Mouse (Mus musculus) heart, adult 2 months (tissue): ENCODE results near the gene Heatr1. TPM values are rescaled to one million over a fixed set of nuclear protein-coding genes. Genes with fewer than 3 reads are reported as not detected.

Experiments
- DNase-seq, 2 experiments: peaks; one replicate each; pipeline ENCODE4 v3.0.0; 2021
- H3K27ac ChIP-seq: fragments of 200-600 bp; 2 replicates; pipeline ENCODE4 v1.8.1; 2022
- H3K27me3 ChIP-seq: fragments of 200-500 bp; 2 replicates; pipeline ENCODE4 v1.6.1; 2012; ENCODE audit warnings: mild to moderate bottlenecking, low read length, inconsistent platforms, mixed read lengths; ENCODE audit not compliant: control insufficient read depth, insufficient read depth
- H3K36me3 ChIP-seq: fragments of 200-500 bp; 2 replicates; pipeline ENCODE4 v1.6.1; 2012; ENCODE audit warnings: low read length, inconsistent platforms; ENCODE audit not compliant: control insufficient read depth, insufficient read depth
- H3K4me1 ChIP-seq: fragments of 200-500 bp; 2 replicates; pipeline ENCODE4 v1.6.1; 2011; ENCODE audit warnings: low read length; ENCODE audit not compliant: control insufficient read depth, insufficient read depth
- H3K4me3 ChIP-seq: fragments of 200-600 bp; 2 replicates; pipeline ENCODE4 v1.8.1; 2022
- H3K79me2 ChIP-seq: fragments of 200-500 bp; replicated peaks from 2 replicates; pipeline ENCODE4 v1.6.1; 2012; ENCODE audit warnings: mild to moderate bottlenecking, inconsistent platforms, low read length, moderate library complexity, mixed read lengths; ENCODE audit not compliant: control insufficient read depth, insufficient read depth
- H3K9ac ChIP-seq: fragments of 200-500 bp; 2 replicates; pipeline ENCODE4 v1.6.1; 2012; ENCODE audit warnings: low read depth, mild to moderate bottlenecking, control low read depth, inconsistent platforms, low read length, mixed read lengths
- CTCF ChIP-seq: fragments of 200-600 bp; IDR thresholded peaks from 2 replicates; pipeline ENCODE4 v1.8.1; 2022; ENCODE audit warnings: antibody characterized with exemption, mild to moderate bottlenecking, moderate library complexity
- EP300 ChIP-seq: fragments of 200-500 bp; IDR thresholded peaks from 2 replicates; pipeline ENCODE4 v1.6.1; 2011; ENCODE audit warnings: low read depth, low read length, control low read depth; ENCODE audit not compliant: insufficient read depth
- POLR2A ChIP-seq: fragments of 200-500 bp; IDR thresholded peaks from 2 replicates; pipeline ENCODE4 v1.6.1; 2011; ENCODE audit warnings: mild to moderate bottlenecking, low read depth, low read length, control low read depth; ENCODE audit not compliant: insufficient read depth
- WGBS: fragments of 180-500 bp; shearing (Covaris S2); methylation state at CpG from one replicate; pipeline ENCODE4 v1.1.7; 2018; 5-methylcytosine and 5-hydroxymethylcytosine counted together
- intact Hi-C: fragments of 180-260 bp; cut with DNase I; formaldehyde crosslinking; loops from one replicate; pipeline ENCODE4 v1.15.1; 2025
- long read RNA-seq: library from polyadenylated mRNA; stranded (forward); transcript quantifications from one replicate; pipeline ENCODE4 v2.0.0, GENCODE M21; 2021
- polyA plus RNA-seq: library from polyadenylated mRNA; depleted of rRNA; stranded (reverse); fragments of >200 nt; gene quantifications from 2 replicates; pipeline ENCODE4 v1.2.3, GENCODE M21; 2012; rRNA removed
- total RNA-seq, 2 experiments: library from RNA; stranded (reverse); gene quantifications; 2 replicates each; pipeline ENCODE4 v1.2.3; 2021

The Heatr1 gene
- 10 to 100 TPM; 16.1 TPM for total RNA-seq
- 7.4 and 11.8 TPM in 2 replicates for polyA plus RNA-seq
- long read RNA-seq, full-length matches to known transcripts: 2 of 6 reads
- long read RNA-seq, partial matches to known transcripts: 3 of 6 reads
- long read RNA-seq, other reads (novel, unspliced or antisense): 1 of 6 reads

DNA sequence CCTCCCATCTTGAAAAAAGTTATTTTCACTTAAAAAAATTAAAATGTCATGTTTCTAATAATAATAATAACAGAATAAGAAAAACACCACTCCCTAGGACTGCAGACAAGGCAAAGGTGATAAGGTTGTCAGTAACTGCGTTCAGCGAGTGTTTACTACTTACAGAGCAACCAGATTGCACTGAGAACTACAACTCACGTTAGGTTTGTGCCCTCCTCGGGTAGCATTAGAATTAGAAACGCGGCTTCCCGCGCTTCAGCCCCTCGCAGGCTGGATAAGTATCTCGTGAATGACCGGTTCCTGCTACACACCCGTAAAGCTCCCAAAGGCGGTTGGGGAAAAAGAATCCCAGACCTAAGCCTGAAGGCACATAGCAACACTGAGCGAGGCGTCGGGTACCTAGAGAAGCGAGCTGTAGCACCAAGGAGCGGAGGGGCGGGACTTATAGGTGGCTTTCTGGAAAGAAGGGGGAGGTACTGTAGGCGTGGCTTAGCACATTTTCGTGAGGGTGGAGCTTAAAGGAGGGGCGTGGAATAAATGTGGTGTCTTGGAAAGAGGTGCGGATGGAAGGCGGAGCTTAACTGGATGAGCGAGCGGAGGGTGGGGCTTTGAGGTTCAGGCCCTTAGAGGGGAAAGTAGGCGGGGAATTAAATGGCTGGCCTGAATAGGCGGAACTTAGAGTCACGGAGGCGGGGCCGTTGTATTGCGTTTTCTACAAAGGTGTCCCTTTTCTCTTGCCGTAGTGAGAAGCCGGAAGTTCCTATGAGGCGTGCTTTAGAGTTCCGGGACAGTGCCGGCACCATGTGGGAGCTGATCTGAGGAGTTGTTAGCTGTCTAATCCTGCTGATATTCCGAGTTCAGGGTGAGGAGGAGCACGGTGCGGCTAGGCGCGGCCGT, at the start of gene Heatr1:
Gene Heatr1 (plus strand): TSS at position 419 of the 897 bp plus-strand sequence.
- Histone ChIP-seq H3K9ac (peak within 1 kb of the TSS; percentile 68), H3K4me3 (peak within 1 kb of the TSS; percentile 91), H3K27ac (peak within 1 kb of the TSS; percentile 64), H3K36me3 (no peaks in the 10 kb centered on the region; the same call in 1 of the 2 replicates), H3K79me2 (no peaks in the 10 kb centered on the region), H3K27me3 (no peaks in the 10 kb centered on the region), H3K4me1 (0 out of 2 replicates have a peak, but pooled peaks cover 1% of the 10 kb centered on the region)
- DNase-seq: peak; percentile 93 to 96
- under 1% methylated on average over 43 of the region's 43 CpGs for WGBS
- TF ChIP-seq EP300 (peak; percentile 70; the same call in 1 of the 2 replicates), POLR2A (peak; percentile 31; the same call in 1 of the 2 replicates), CTCF (no peak)
- intact Hi-C loops: loop anchor here (2.0 to 5.0 kb wide), 3 partner anchors 67 to 170 kb away; partner anchors contain the start of genes Ero1lb, Lgals8 and Mtr

DNA sequence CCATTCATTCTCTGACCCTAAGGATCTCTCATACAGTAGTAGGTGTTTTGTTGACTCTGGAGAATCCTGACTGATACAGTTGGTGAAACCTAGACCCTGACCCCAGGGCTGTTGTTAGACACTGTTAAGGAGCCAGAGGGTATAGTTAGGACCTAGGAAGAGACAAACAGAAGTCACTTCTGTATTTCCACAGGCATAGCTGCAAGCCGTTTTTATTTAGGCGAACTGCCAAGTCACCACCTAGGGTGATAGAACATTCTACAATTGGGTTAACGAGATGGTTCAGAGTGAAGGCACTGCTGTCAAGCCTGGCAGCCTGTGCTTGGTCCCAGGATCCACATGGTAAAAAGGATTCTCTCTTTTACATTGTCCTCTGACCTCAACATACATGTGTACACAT, 48.0 kb upstream of the Heatr1 start:
- no peaks in the 10 kb centered on the region for H3K79me2 ChIP-seq
- no peak for DNase-seq
- 44% methylated on average over 3 of the region's 3 CpGs for WGBS
- H3K36me3 ChIP-seq: no peaks in the 10 kb centered on the region
- no peak overlapping the region for H3K27ac ChIP-seq
- H3K4me3 ChIP-seq: no peak overlapping the region
- TF ChIP-seq POLR2A: no peak
- no peak for TF ChIP-seq EP300
- TF ChIP-seq CTCF: no peak
- H3K4me1 ChIP-seq: no peaks in the 10 kb centered on the region
- no peak overlapping the region for H3K9ac ChIP-seq
- intact Hi-C loops: no loop called here
- H3K27me3 ChIP-seq: no peaks in the 10 kb centered on the region

DNA sequence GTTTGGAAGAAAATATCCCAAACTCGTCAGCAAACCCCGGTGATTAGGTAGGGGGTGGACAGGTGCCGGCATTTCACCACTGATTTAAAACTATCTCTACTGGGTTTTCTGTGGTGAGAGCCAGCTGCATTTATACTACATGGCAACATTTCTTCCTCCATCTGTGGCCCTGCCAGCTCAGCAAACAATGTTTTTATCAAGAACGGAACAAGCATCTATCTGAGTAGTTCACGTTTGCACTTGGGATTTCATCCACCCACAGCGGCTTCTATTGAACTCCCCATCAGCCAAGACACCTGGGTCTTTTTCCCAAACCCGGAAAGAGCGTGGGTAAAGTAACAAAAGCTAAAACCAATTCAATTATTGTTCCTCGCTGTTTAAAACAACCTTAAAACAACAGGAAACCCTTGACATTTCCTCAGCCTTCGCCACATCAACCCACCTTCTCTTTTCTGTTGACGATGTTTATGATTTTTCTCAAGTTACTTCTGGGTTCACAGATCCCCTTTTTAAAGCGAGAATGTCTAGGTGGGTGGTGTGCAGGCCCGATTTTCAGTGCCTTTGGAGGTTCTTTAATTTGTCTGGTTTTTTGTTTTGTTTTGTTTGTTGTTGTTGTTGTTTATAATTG, 45.5 kb upstream of the Heatr1 start:
- Histone ChIP-seq H3K4me3 (no peak overlapping the region), H3K36me3 (no peaks in the 10 kb centered on the region), H3K4me1 (no peaks in the 10 kb centered on the region), H3K27ac (no peak overlapping the region), H3K27me3 (no peaks in the 10 kb centered on the region), H3K9ac (no peak overlapping the region), H3K79me2 (no peaks in the 10 kb centered on the region)
- intact Hi-C loops: no loop called here
- 63% methylated on average over 13 of the region's 13 CpGs for WGBS
- TF ChIP-seq CTCF: no peak
- no peak for DNase-seq

DNA sequence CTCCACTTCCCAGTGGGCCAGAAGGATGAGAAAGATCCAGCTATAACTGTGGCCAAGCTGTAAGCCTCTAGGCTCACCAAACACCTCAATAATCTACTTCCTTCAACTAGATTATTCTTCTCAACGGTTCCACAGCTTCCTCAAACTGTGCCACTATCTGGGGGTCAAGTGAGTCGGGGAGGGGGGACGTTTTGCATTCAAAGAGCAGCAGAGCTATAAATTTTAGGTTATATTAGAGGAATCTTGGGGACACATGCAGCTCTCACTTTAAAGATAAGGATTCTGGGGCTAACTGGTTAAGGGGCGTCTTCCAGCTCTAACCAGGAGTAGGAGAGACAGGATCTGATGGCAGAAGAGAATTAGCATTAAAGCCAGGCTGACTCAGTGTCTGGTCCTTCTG, 38.6 kb upstream of the Heatr1 start:
- no peaks in the 10 kb centered on the region; the same call in 1 of the 2 replicates for H3K4me1 ChIP-seq
- 57% methylated on average over 4 of the region's 4 CpGs for WGBS
- no peaks in the 10 kb centered on the region for H3K79me2 ChIP-seq
- H3K27me3 ChIP-seq: no peaks in the 10 kb centered on the region
- no peak overlapping the region for H3K9ac ChIP-seq
- intact Hi-C loops: no loop called here
- DNase-seq: no peak
- no peak overlapping the region for H3K27ac ChIP-seq
- no peak overlapping the region for H3K4me3 ChIP-seq
- TF ChIP-seq CTCF (no peak), EP300 (no peak), POLR2A (no peak)
- no peaks in the 10 kb centered on the region for H3K36me3 ChIP-seq

DNA sequence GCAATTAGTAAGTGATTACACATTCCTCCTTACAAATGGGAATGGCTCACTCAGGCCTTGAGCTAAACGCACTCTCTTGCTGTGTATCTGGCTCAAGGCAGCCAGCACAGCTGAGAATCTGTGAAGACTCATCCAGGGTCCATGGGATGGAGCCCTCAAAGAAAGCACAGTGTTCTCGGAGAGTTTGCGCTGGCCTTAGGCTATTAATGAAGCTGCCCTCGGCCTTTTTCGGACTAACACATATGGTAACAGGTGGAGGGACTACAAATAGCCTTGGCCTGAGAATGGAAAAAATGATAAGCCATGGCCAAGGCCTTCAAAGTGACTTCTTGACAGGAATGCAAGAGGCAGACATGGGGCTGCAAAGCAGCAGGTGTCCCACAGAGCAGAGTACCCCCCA, 37.3 kb upstream of the Heatr1 start:
- Histone ChIP-seq H3K9ac (no peak overlapping the region), H3K4me1 (no peaks in the 10 kb centered on the region; the same call in 1 of the 2 replicates), H3K27ac (peak overlapping the region; percentile 67), H3K79me2 (no peaks in the 10 kb centered on the region), H3K4me3 (no peak overlapping the region), H3K27me3 (no peaks in the 10 kb centered on the region), H3K36me3 (no peaks in the 10 kb centered on the region)
- DNase-seq: peak; percentile 32 to 33
- no peak for TF ChIP-seq POLR2A
- no peak for TF ChIP-seq CTCF
- TF ChIP-seq EP300: no peak
- intact Hi-C loops: no loop called here
- 51% methylated on average over 5 of the region's 5 CpGs for WGBS
